Mouse (Mus musculus) heart, postnatal 0 days (tissue): ENCODE measurements at regions not wholly inside any gene's neighbourhood (a gene's known extent, or its start where the extent isn't known, plus 50 kb on each side); places are given as distances from the start of the nearest gene placed in this dataset.

Experiments used
- CTCF ChIP-seq: IDR thresholded peaks from 2 replicates; pipeline ENCODE4 v1.5.1; 2016; ENCODE audit warnings: antibody characterized with exemption, control low read depth, low read depth
- EP300 ChIP-seq: IDR thresholded peaks from 2 replicates; pipeline ENCODE4 v1.6.1; 2016; ENCODE audit warnings: antibody characterized with exemption, low read depth

DNA sequence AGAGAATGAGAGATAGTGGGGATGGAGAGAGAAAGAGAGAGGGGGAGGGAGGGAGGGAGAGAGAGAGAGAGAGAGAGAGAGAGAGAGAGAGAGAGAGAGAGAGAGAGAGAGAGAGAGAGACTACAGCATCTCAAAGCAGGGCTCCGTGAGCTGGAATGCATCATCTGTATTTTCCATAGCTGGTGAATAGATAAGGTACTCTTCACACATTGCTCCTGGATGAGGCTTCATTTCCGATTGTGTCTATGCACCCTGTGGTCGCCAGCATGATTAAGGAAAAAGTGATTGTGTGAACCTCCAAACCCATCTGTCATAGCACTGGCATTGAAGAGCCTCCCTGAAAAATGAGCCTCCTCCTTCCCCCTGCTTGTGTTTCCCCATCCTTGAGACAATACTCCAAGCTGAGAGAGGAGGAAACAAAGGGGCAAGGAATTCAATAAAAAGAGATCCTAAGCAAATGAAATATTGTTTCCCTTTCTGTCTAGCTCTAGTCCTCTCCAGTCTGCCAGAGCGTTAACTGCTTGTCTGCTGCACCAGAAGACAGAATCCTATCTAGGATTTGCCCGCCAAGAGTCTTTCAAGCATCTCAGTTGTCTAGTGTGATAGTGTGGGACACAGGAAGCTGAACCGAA lies 130.4 kb upstream of the Spats2l start:
- TF ChIP-seq CTCF = no peak
- no peak for TF ChIP-seq EP300
